In the genomic region with DNA sequence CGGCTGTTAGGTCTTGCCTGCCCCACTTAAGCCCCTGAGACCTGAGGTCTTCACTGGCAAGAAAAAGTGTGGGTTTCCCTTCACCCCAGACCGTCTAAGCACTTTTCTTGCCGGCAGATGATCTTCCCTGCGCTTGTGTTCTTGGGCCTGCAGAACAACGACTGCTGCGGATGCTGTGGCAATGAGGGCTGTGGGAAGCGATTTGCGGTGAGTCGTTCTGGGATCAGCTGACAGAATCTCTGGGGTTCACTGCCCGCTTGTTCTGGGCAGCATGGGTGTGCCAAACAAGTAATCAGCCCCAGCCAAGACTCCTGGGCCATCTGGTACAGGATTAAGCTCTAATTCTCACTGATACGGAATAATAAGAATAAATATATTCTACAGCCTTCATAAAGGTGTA, we compare ENCODE assay signal across 30 mouse cellular contexts. TPM values are rescaled to one million over a fixed set of nuclear protein-coding genes. Genes with fewer than 3 reads are reported as not detected.
DNase-seq lines count a peak whose midpoint lies in the region; ATAC-seq and TF ChIP-seq lines count a peak whose summit lies in the region.
"Had no signal": no experiment of that assay in that cellular context is flagged by ENCODE, and none has a peak within 500 bp of the region (broad histone marks: within the 10 kb centered on the region; RNA-seq: fewer than 3 reads in every experiment).

No protein-coding gene starts in this region.

- no peak for TF ChIP-seq POLR2A in heart, adult 2 months (IDR thresholded peaks at IDR 0.05; ENCODE audit: insufficient read depth, low read depth, low read length)
- no peak for TF ChIP-seq POLR2A in myocyte (IDR thresholded peaks at IDR 0.05; ENCODE audit: insufficient read length, low read depth)

- no peak for TF ChIP-seq CTCF in heart, postnatal 0 days (IDR thresholded peaks at IDR 0.05; ENCODE audit: low read depth)
- TF ChIP-seq CTCF in heart, adult 2 months (IDR thresholded peaks at IDR 0.05): no peak
- no peak for TF ChIP-seq CTCF in intestine, postnatal 0 days (IDR thresholded peaks at IDR 0.05; ENCODE audit: low read depth)

- H3K27me3 ChIP-seq in heart, postnatal 0 days (ENCODE audit: control insufficient read depth, insufficient read depth, low read length): no peaks in the 10 kb centered on the region
- H3K27me3 ChIP-seq in heart, adult 2 months (ENCODE audit: control insufficient read depth, insufficient read depth, low read length): no peaks in the 10 kb centered on the region
- H3K27me3 ChIP-seq in intestine, postnatal 0 days (replicated peaks; ENCODE audit: control insufficient read depth, insufficient read depth, low read length): no peaks in the 10 kb centered on the region
- H3K27me3 ChIP-seq in myocyte (ENCODE audit: control insufficient read depth, insufficient read depth, insufficient read length): no peaks in the 10 kb centered on the region
- no peaks in the 10 kb centered on the region for H3K27me3 ChIP-seq in kidney, embryonic 14.5 days (ENCODE audit: control insufficient read depth, insufficient read depth, low read length)
- H3K27me3 ChIP-seq: embryonic facial prominence, embryonic 13.5 days; hindbrain, embryonic 12.5 days; limb, embryonic 13.5 days; lung, embryonic 15.5 days; megakaryocyte, embryonic 14.5 days; midbrain, embryonic 13.5 days; neural tube, embryonic 12.5 days had no signal

- 91% methylated on average over 11 of the region's 11 CpGs for WGBS in heart, postnatal 0 days
- WGBS in heart, adult 2 months: 89% methylated on average over 11 of the region's 11 CpGs
- 69% methylated on average over 11 of the region's 11 CpGs for WGBS in intestine, postnatal 0 days
- 83% methylated on average over 11 of the region's 11 CpGs for WGBS in kidney, embryonic 14.5 days

- no peak overlapping the region for H3K4me2 ChIP-seq in heart, postnatal 0 days (ENCODE audit: low read depth, low read length)
- 0 out of 2 replicates have a peak overlapping the region, but pooled peaks have one; percentile 10 for H3K4me2 ChIP-seq in intestine, postnatal 0 days (replicated peaks; ENCODE audit: low read depth)
- no peak overlapping the region for H3K4me2 ChIP-seq in myocyte (ENCODE audit: low read depth)
- H3K4me2 ChIP-seq in kidney, embryonic 14.5 days (replicated peaks; ENCODE audit: low read depth, low read length): no peak overlapping the region
- H3K4me2 ChIP-seq: embryonic facial prominence, embryonic 13.5 days; heart, embryonic 11.5 days; hindbrain, embryonic 12.5 days; limb, embryonic 13.5 days; lung, embryonic 15.5 days; midbrain, embryonic 13.5 days; neural tube, embryonic 12.5 days had no signal

- no peak overlapping the region for H3K4me3 ChIP-seq in heart, postnatal 0 days (ENCODE audit: low read depth, low read length)
- H3K4me3 ChIP-seq in heart, adult 2 months: no peak overlapping the region
- no peak overlapping the region for H3K4me3 ChIP-seq in intestine, postnatal 0 days (ENCODE audit: low read depth, low read length)
- no peak overlapping the region for H3K4me3 ChIP-seq in myocyte
- H3K4me3 ChIP-seq in kidney, embryonic 14.5 days (ENCODE audit: low read length): no peak overlapping the region
- H3K4me3 ChIP-seq: embryonic facial prominence, embryonic 13.5 days; gastrocnemius, adult 2 months; hindbrain, embryonic 12.5 days; layer of hippocampus, adult 2 months; limb, embryonic 13.5 days; lung, embryonic 15.5 days; megakaryocyte, embryonic 14.5 days; midbrain, embryonic 13.5 days; neural tube, embryonic 12.5 days had no signal

- peak; percentile 33 to 49 for DNase-seq in cerebellum, postnatal 10 days
- no peak for DNase-seq in cerebellum, postnatal 4 days (ENCODE audit: low spot score in 2 of 2)
- no peak for DNase-seq in heart, postnatal 0 days (ENCODE audit: low spot score)
- DNase-seq in heart, adult 2 months: no peak
- DNase-seq in layer of hippocampus, postnatal 10 days (ENCODE audit: low spot score in 2 of 2): no peak
- DNase-seq: adrenal gland, postnatal 14 days; cerebellum, adult 9-10 months; gastrocnemius, adult 2 months; kidney, adult 9 months; kidney, postnatal 25 days; layer of hippocampus, postnatal 36 days; lung, postnatal 36 days; retina, postnatal 1 day; right cerebral cortex, postnatal 25 days; thymus, adult 18-20 months had no signal

- H3K4me1 ChIP-seq in heart, postnatal 0 days (ENCODE audit: control insufficient read depth, insufficient read depth): peaks cover 26% of the 10 kb centered on the region
- peaks cover 3% of the 10 kb centered on the region; the same call in 1 of the 2 replicates for H3K4me1 ChIP-seq in heart, adult 2 months (ENCODE audit: control insufficient read depth, insufficient read depth, low read length)
- H3K4me1 ChIP-seq in intestine, postnatal 0 days (replicated peaks; ENCODE audit: control insufficient read depth, insufficient read depth, low read length): no peaks in the 10 kb centered on the region
- peaks cover 11% of the 10 kb centered on the region; the same call in 1 of the 2 replicates for H3K4me1 ChIP-seq in kidney, embryonic 14.5 days (ENCODE audit: control insufficient read depth, insufficient read depth, low read length)
- H3K4me1 ChIP-seq: embryonic facial prominence, embryonic 13.5 days; hindbrain, embryonic 12.5 days; megakaryocyte, embryonic 14.5 days; neural tube, embryonic 12.5 days had no signal

- H3ac ChIP-seq in myocyte (ENCODE audit: control insufficient read depth, insufficient read length): no peak overlapping the region

- H3K9me3 ChIP-seq in heart, postnatal 0 days (replicated peaks; ENCODE audit: control insufficient read depth, low read length): no peaks in the 10 kb centered on the region
- H3K9me3 ChIP-seq in intestine, postnatal 0 days (ENCODE audit: control insufficient read depth): no peaks in the 10 kb centered on the region
- no peaks in the 10 kb centered on the region for H3K9me3 ChIP-seq in kidney, embryonic 14.5 days (ENCODE audit: control insufficient read depth, low read length)
- H3K9me3 ChIP-seq: embryonic facial prominence, embryonic 13.5 days; hindbrain, embryonic 12.5 days; limb, embryonic 13.5 days; lung, embryonic 15.5 days; midbrain, embryonic 13.5 days; neural tube, embryonic 12.5 days had no signal

- no peak overlapping the region for H3K9ac ChIP-seq in heart, postnatal 0 days (replicated peaks; ENCODE audit: low read depth, low read length)
- H3K9ac ChIP-seq in heart, adult 2 months (ENCODE audit: low read depth, low read length): no peak overlapping the region
- no peak overlapping the region for H3K9ac ChIP-seq in intestine, postnatal 0 days (ENCODE audit: low read depth, low read length)
- H3K9ac ChIP-seq in kidney, embryonic 14.5 days (ENCODE audit: low read depth, low read length): no peak overlapping the region
- H3K9ac ChIP-seq: embryonic facial prominence, embryonic 13.5 days; hindbrain, embryonic 12.5 days; limb, embryonic 13.5 days; lung, embryonic 15.5 days; midbrain, embryonic 13.5 days; neural tube, embryonic 12.5 days had no signal

- no peak for TF ChIP-seq EP300 in heart, postnatal 0 days (IDR thresholded peaks at IDR 0.05; ENCODE audit: low read depth)
- no peak for TF ChIP-seq EP300 in heart, adult 2 months (IDR thresholded peaks at IDR 0.05; ENCODE audit: insufficient read depth, low read depth, low read length)

- intact Hi-C loops in heart, adult 2 months (cut with DNase I): loop anchor here (5.0 kb wide), 1 partner anchor 39 kb away; no protein-coding TSS in a partner anchor

- no peaks in the 10 kb centered on the region for H3K36me3 ChIP-seq in heart, postnatal 0 days (replicated peaks; ENCODE audit: control insufficient read depth, insufficient read depth, low read length)
- peaks cover 4% of the 10 kb centered on the region; the same call in 1 of the 2 replicates for H3K36me3 ChIP-seq in heart, adult 2 months (ENCODE audit: control insufficient read depth, insufficient read depth, low read length)
- H3K36me3 ChIP-seq in intestine, postnatal 0 days (ENCODE audit: control insufficient read depth, insufficient read depth): no peaks in the 10 kb centered on the region
- H3K36me3 ChIP-seq in myocyte (ENCODE audit: control insufficient read depth, insufficient read depth): no peaks in the 10 kb centered on the region
- no peaks in the 10 kb centered on the region for H3K36me3 ChIP-seq in kidney, embryonic 14.5 days (ENCODE audit: control insufficient read depth, insufficient read depth, low read length)
- H3K36me3 ChIP-seq: embryonic facial prominence, embryonic 13.5 days; hindbrain, embryonic 12.5 days; limb, embryonic 13.5 days; lung, embryonic 15.5 days; midbrain, embryonic 13.5 days; neural tube, embryonic 12.5 days had no signal

- no peaks in the 10 kb centered on the region for H3K79me2 ChIP-seq in heart, adult 2 months (replicated peaks; ENCODE audit: control insufficient read depth, insufficient read depth, low read length)
- H3K79me2 ChIP-seq in myocyte (ENCODE audit: control insufficient read depth, insufficient read depth): no peaks in the 10 kb centered on the region

- ATAC-seq in heart, postnatal 0 days (ENCODE audit: insufficient read depth, low read depth): no peak
- no peak for ATAC-seq in intestine, postnatal 0 days
- no peak for ATAC-seq in kidney, embryonic 14.5 days (ENCODE audit: low FRiP score, low TSS enrichment)
- ATAC-seq: forebrain, embryonic 14.5 days; midbrain, embryonic 13.5 days had no signal

- 0 out of 2 replicates have a peak overlapping the region, but pooled peaks have one; percentile 35 for H3K27ac ChIP-seq in heart, postnatal 0 days (ENCODE audit: low read depth)
- no peak overlapping the region for H3K27ac ChIP-seq in heart, adult 2 months
- no peak overlapping the region for H3K27ac ChIP-seq in intestine, postnatal 0 days (ENCODE audit: low read depth, low read length)
- no peak overlapping the region for H3K27ac ChIP-seq in kidney, embryonic 14.5 days (ENCODE audit: low read depth, low read length)
- H3K27ac ChIP-seq: embryonic facial prominence, embryonic 13.5 days; gastrocnemius, adult 2 months; hindbrain, embryonic 12.5 days; layer of hippocampus, adult 2 months; limb, embryonic 13.5 days; lung, embryonic 15.5 days; midbrain, embryonic 13.5 days; neural tube, embryonic 12.5 days had no signal

TF ChIP-seq in myocyte, 11 proteins besides CTCF, POLR2A, EP300 and RAD21 (continues in another document):
- TF ChIP-seq MYOD1 (IDR thresholded peaks at IDR 0.05; ENCODE audit: control insufficient read depth in 1 of 3, insufficient read length in 2 of 3, low read depth in 2 of 3) (peak in 1 of 3 experiments; percentile 3), REST (IDR thresholded peaks at IDR 0.05; ENCODE audit: insufficient read depth, insufficient read length) (no peak), E2F4 (IDR thresholded peaks at IDR 0.05; ENCODE audit: insufficient read depth) (no peak), MAX (IDR thresholded peaks at IDR 0.05; ENCODE audit: low read depth) (no peak)

RNA-seq across cellular contexts. Expression of gene Tm4sf4, which starts 1.2 kb away (rescaled TPM):
- 0.92 TPM in 1 of 2 replicates, not detected in the other for total RNA-seq in heart, postnatal 0 days (2014; rRNA removed; ENCODE audit: low replicate concordance)
- polyA plus RNA-seq in heart, postnatal 0 days (2015; fragmentation: Nextera tagmentation; extraction: Ambion mirVana): 0.73 and 1.2 TPM in 2 replicates
- under 1 TPM; 0.14 to 0.16 TPM for total RNA-seq in heart, adult 2 months (2021)
- polyA plus RNA-seq in heart, adult 2 months (2012; rRNA removed): 0.14 and 0.23 TPM in 2 replicates
- 95.5 and 110 TPM in 2 replicates for polyA plus RNA-seq in intestine, postnatal 0 days (2015; fragmentation: Nextera tagmentation; extraction: Ambion mirVana)
- polyA plus RNA-seq in myocyte (2012; fragmentation: generic; extraction: Trizol): 0.08 TPM
- total RNA-seq in layer of hippocampus, postnatal 10 days (2021): not detected
- 0.21 and 0.51 TPM in 2 replicates for polyA plus RNA-seq in kidney, embryonic 14.5 days (2014; fragmentation: Nextera tagmentation; extraction: Ambion mirVana)
- total RNA-seq: gastrocnemius, adult 2 months; layer of hippocampus, adult 2 months; layer of hippocampus, postnatal 36 days; left cerebral cortex, postnatal 14 days had no signal
- polyA plus RNA-seq: embryonic facial prominence, embryonic 13.5 days; frontal cortex, adult 2 months; midbrain, embryonic 13.5 days; neural tube, embryonic 12.5 days had no signal

Comparison
In these comparisons a context has a peak if more than half of its experiments do, and no peak if none do; other contexts are left out.
1. DNase-seq: peak in cerebellum, postnatal 10 days (2 of 2); none in cerebellum, postnatal 4 days (0 of 2), heart, postnatal 0 days (single experiment), heart, adult 2 months (0 of 2) and layer of hippocampus, postnatal 10 days (0 of 2).
2. RNA of gene Tm4sf4, which starts 1.2 kb away (polyA plus RNA-seq): 95.5 to 110 TPM in intestine, postnatal 0 days; 0.73 to 1.2 TPM in heart, postnatal 0 days, 0.21 to 0.51 TPM in kidney, embryonic 14.5 days, 0.14 to 0.23 TPM in heart, adult 2 months and 0.08 TPM in myocyte (single experiment); every median in the first group is over 10 times any median in the second.